Mouse (Mus musculus) spleen, adult 2 months (tissue): Measurements from ENCODE around the gene Ubr4.

Experiments used
- CTCF ChIP-seq: fragments of 200-500 bp; IDR thresholded peaks from 2 replicates; pipeline ENCODE4 v1.5.1; 2011; ENCODE audit warnings: mild to moderate bottlenecking, inconsistent platforms; ENCODE audit not compliant: insufficient read depth, insufficient read length, insufficient replicate concordance; ENCODE audit errors: extremely low read depth
- POLR2A ChIP-seq: fragments of 200-500 bp; IDR thresholded peaks from 2 replicates; pipeline ENCODE4 v1.6.1; 2011; ENCODE audit warnings: low read depth, low read length, inconsistent platforms

GRCm38 (mm10) chr4:139492258-139492833, 139.9 kb downstream of the Ubr4 start:
- TF ChIP-seq POLR2A (no peak), CTCF (no peak)
